22 mouse cellular contexts compared by ENCODE assay signal in the genomic region with DNA sequence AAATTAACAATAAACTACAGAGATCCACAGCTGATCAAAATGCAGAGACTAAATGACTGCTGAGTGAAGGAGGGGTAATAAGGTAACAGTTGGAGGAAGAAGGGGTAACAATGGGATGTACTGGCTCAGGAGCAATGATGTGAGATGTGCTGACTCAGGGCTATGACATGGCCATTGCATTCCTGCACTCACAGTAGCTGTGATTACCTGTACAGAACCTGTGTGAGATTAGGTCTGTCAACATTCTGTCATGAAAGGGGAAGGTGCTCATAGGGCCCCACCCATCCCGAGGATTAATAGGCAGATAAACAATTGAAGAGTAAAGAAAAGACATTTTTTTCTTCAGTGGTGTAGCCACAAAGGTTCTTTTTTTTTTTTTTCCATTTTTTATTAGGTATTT.
"Had no signal": no experiment of that assay in that cellular context is flagged by ENCODE, and none has a peak within 500 bp of the region (broad histone marks: within the 10 kb centered on the region; RNA-seq: fewer than 3 reads in every experiment).

No protein-coding gene starts in this region.

- H3K4me3 ChIP-seq: heart, adult 2 months; heart, embryonic 13.5 days; heart, embryonic 15.5 days; hindbrain, embryonic 13.5 days; hindbrain, embryonic 15.5 days; left cerebral cortex, adult 2 months; limb, embryonic 10.5 days; limb, embryonic 12.5 days had no signal

- H3K4me2 ChIP-seq: heart, embryonic 11.5 days; heart, embryonic 13.5 days; heart, embryonic 15.5 days; hindbrain, embryonic 13.5 days; hindbrain, embryonic 15.5 days; limb, embryonic 12.5 days; liver, embryonic 11.5 days had no signal

- DNase-seq: gastrocnemius, postnatal 14 days; gastrocnemius, postnatal 36 days; heart, adult 2 months; heart, postnatal 14 days; heart, postnatal 36 days; kidney, adult 18-20 months; kidney, adult 8-10 months; kidney, postnatal 10 days; kidney, postnatal 25 days; kidney, postnatal 4 days; liver had no signal

- H3K4me1 ChIP-seq: heart, embryonic 13.5 days; heart, embryonic 15.5 days; hindbrain, embryonic 13.5 days; hindbrain, embryonic 15.5 days; limb, embryonic 10.5 days; limb, embryonic 12.5 days had no signal

- H3K9me3 ChIP-seq: heart, embryonic 13.5 days; heart, embryonic 15.5 days; hindbrain, embryonic 13.5 days; hindbrain, embryonic 15.5 days; limb, embryonic 10.5 days; limb, embryonic 12.5 days had no signal

- H3K9ac ChIP-seq: heart, embryonic 13.5 days; heart, embryonic 15.5 days; hindbrain, embryonic 13.5 days; hindbrain, embryonic 15.5 days; limb, embryonic 12.5 days had no signal

- ATAC-seq: hindbrain, postnatal 0 days; intestine, postnatal 0 days had no signal

- H3K27ac ChIP-seq: heart, adult 2 months; heart, embryonic 13.5 days; heart, embryonic 15.5 days; hindbrain, embryonic 13.5 days; hindbrain, embryonic 15.5 days; hindbrain, postnatal 0 days; left cerebral cortex, adult 2 months; limb, embryonic 10.5 days; limb, embryonic 12.5 days had no signal

- H3K27me3 ChIP-seq: heart, embryonic 13.5 days; heart, embryonic 15.5 days; hindbrain, embryonic 13.5 days; hindbrain, embryonic 15.5 days; limb, embryonic 12.5 days had no signal
